Mouse (Mus musculus) CD4-positive naive resting alpha-beta T cell, adult 57 days (primary cell): ENCODE measurements around the gene Exd1. TPM values are rescaled to one million over a fixed set of nuclear protein-coding genes. Genes with fewer than 3 reads are reported as not detected.

Experiments used
- total RNA-seq: library from RNA; stranded (reverse); gene quantifications from one replicate; pipeline ENCODE4 v1.2.4, GENCODE M21; 2023

Exd1 gene
- total RNA-seq = 0.24 TPM

GRCm38 (mm10) chr2:119547522-119548370 lies at the start of gene Exd1, which contains the start of gene Chp1:
Gene Exd1, minus strand, starts transcription at chr2:119547627.
Gene Chp1, plus strand, starts transcription at chr2:119547697.

GRCm38 (mm10) chr2:119477571-119478396 lies 69.6 kb downstream of the Exd1 start, which contains the start of gene Ino80:
Gene Ino80, minus strand, starts transcription at chr2:119477687.

Other genes with a start within 250 kb of the Exd1 start
- not detected for gene Dll4, start 221.8 kb downstream of the Exd1 start, total RNA-seq
- 0.59 TPM for gene Chac1, start 196.4 kb downstream of the Exd1 start, total RNA-seq
- gene Ino80, start 69.9 kb downstream of the Exd1 start, total RNA-seq = 50.6 TPM
- 68.5 TPM for gene Chp1, start 70 bp upstream of the Exd1 start, total RNA-seq
- 0.33 TPM for gene Nusap1, start 70.7 kb upstream of the Exd1 start, total RNA-seq
- gene Oip5, start 70.8 kb upstream of the Exd1 start, total RNA-seq = 0.53 TPM
- 11.2 TPM for gene Ndufaf1, start 115.2 kb upstream of the Exd1 start, total RNA-seq
- 65.7 TPM for gene Rtf1, start 127.4 kb upstream of the Exd1 start, total RNA-seq
- gene Itpka, start 194.7 kb upstream of the Exd1 start, total RNA-seq = not detected
- gene Ltk, start 212.8 kb upstream of the Exd1 start, total RNA-seq = 1.2 TPM
- 32.4 TPM for gene Rpap1, start 239.9 kb upstream of the Exd1 start, total RNA-seq